Mouse (Mus musculus): ENCODE measurements around the gene Sbk3.
A peak's percentile ranks its signal among the peaks of the same experiment; 100 is the strongest.

Gene Sbk3

DNA sequence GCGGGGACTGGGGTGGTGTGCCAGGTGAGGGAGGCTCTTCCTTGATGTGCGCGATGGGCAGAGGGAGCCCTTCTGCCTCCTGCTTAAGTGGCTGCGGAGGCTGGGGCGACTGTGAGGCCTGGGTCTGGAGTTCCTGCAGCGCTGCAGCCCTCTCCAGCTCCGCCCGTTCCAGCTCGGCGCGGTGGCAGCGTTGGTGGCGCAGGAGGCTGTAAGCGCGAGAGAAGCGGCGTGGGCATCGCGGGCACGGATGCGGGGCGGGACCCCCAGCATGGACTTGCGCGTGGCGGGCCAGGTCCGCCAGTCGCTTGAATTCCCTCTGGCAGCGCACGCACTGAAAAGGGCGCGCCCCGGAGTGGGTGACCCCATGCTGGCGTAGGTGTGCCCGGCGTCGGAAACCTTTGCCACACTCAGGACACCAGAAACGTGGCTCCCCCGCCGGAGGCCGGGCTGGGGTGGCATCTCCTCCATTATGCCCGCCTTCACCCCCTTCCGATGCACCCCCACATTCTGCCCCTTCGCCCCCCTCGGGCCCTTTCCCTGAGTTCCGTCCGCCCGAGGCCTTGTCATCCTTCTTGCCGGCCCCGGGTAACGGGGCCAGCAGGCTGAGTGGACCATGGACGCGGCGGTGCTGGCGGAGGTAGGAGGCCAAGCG, 22.5 kb upstream of the Sbk3 start:
- no peak for DNase-seq (ENCODE audit: low spot score in 2 of 2)

DNA sequence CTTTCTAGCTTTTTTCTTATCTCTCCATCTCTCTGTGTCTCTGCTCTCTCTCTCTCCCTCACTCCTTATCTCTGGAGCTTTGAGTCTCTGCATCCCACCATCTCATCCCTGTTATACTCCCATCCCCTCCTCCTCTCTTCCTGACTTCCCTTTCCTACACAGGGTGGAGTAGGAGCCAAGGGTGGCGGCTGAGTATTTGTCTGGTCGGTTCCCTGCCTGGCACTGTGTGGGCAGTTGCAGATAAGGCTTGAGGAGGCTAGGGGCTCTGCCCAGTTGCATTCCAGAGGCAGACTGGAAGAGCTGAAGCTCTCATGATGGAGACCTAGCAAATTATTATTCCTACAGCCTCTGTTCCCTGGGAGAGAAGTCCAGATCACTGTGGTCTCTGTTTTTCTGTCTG, 17.3 kb upstream of the Sbk3 start:
- DNase-seq (ENCODE audit: low spot score in 2 of 2): no peak

DNA sequence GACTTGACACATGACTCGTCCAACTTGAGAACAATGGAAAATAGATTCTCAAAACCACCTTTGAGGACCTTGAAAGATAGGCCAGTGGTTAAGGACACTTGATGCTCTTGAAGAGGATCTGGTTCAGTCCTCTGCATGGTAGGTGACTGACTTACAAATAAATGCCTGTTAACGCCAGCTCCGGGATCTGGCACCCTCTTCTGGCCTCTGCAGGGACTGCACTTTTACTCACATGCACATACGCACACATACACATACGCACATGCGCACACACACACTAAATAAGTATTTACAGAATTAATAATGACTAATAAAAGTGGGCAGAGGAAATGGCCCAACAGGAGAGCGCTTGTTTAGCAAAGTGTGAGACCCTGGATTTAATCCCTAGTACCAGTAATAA, 5.9 kb upstream of the Sbk3 start:
- DNase-seq (ENCODE audit: low spot score in 2 of 2): no peak

DNA sequence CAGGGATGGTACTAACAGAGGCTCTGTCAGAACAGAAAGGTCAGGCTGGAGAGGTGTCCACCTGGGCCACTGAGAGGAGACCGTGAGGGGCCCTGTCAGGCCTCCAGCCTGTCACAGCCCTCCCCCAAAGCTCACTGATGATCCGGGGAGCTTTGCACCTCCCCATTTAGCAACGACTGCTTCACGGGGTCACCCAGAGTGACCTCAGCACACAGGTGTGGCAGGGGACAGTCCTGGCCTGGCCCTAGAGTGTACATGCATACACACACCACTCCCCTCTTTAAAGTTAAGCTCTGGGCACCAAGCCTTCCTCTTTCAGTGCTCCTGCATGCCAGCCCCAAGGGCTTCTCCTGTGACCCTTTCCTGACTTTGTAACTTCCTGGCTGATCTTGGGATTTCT, 4.5 kb upstream of the Sbk3 start:
- DNase-seq (ENCODE audit: low spot score in 2 of 2): no peak

DNA sequence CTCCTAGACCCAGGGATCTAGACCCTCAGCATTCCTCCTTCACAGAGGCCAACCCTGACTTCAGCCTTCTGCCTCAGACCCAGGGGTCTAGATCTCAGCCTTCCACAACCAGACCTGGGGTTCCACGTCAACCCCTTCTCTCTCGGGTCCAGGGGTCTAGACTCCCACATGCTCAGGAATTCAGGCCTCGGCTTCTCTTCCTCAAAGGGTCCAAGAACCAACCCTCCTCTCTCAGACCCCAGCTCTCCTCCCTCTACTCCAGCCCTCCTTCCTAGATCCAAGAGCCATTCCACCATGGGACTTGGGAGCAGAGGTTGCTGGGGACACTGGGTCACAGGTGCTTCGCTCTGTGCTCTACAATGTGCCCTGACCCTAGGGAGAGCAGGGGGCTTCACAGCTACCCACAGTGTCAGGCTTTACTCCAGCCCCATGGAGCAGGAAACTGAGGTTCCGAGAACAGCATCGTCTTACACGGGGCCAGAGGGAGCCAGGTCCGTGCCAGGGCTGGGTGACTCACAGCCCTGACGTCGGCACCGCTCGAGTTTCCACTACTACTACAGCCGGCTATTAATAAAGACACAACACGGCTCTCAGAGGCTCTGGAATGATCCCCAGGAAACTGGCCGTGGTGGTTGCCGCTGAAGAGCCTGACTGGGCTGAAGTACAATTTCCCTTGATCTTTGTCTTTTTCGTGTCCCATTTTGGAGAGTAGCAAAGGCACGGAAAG, 1.5 kb upstream of the Sbk3 start:
- no peak for DNase-seq (ENCODE audit: low spot score in 2 of 2)

DNA sequence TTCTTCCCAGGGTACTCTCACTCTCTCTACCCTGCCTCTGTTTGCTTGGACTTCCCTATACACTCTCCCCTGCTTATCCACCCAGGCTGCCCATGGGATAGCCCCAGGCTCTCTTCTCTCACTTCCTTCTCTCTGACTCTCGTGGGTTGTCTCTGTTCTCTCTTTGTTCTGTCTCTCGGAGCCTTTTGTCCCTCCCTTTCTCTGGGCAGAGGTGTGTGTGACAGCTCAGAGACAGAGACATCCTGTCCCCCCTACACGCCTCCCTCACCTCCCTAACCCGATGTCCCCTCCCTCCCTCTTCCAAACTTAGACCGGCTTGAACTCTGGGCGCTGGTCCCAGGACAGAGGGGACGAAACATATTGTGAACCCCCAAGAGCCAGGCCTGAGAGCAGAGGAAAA, 742 bp upstream of the Sbk3 start:
- no peak for DNase-seq (ENCODE audit: low spot score in 2 of 2)

DNA sequence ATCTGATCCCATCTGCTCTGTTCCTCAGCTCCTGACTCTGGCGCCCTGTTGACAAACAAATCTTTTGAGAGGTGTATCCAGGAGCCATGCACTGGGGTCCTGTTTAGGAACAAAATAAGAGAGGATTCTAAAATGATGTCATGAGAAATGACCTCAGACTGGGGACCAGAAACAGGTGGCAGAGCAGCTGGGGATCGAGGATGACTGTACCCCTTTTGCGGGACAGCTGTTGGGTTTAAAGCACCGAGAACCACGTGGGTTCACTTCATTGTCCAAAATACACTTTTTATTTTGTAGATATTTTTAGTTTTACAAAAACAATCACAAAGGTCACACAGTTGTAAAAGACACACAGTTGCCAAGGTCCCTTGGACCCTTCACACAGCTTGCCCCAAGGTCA, 6.0 kb downstream of the Sbk3 start:
- no peak for DNase-seq (ENCODE audit: low spot score in 2 of 2)

DNA sequence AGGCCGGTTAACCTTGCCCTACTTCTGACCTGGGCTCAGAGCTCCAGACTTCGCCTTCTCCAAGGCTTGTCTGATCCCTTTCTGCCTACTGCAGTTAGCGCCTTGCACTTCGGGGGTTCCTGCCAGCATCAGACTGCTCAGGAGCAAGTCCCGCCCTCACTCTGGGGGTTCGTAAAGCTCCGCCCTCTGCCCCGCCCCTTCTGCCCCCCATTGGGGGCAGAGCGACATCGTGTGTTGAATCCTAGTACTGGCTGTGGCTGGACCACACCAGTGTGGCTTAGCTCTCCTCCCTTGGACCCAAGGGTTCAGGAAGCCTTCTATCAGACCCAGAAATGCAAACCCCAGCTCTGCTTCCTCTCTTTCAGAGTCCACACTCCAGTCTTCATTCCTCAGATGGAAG, 6.7 kb downstream of the Sbk3 start, which contains the start of gene Sbk2:
Sbk2 (minus strand) TSS at position 135 of the 400 bp plus-strand sequence.
- peak; percentile 74 to 90 for DNase-seq (ENCODE audit: low spot score in 2 of 2)

DNA sequence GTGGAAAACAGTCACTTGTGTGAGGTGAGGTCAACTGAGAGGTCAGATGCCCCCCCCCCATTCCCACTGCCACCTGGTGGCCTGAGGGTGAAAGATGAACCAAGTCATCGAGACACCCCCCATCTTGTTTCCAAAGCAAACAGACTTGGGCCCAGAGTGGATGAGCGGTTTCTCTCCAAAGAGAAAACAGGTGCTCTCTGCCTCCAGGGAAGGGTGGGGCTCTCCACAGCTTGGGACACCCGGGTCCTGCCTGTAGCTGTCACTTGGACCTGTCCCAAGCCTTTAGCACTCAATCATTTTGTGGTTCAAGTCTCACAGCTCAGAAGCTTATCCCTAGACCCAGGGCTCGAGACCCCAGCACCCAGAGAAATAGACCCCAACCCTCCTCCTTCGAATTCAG, 7.4 kb downstream of the Sbk3 start:
- no peak for DNase-seq (ENCODE audit: low spot score in 2 of 2)

DNA sequence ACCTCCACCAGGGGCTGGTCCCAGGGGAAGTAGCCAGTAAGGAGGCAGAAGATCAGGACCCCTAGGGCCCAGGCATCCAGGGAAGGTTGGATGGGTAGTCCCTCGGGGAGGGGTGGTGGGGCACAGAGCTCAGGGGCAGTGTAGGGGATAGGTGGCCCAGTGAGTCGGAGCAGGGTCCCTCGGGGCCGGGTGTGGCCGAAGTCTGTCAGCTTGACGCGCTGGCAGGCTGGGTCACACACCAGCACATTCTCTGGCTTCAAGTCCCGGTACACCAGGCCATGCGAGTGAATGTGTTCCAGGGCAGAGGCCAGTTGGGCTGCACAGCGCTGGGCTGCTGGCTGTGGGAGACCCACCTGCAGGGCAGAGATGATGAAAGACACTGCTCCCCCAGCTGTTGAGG, 13.6 kb downstream of the Sbk3 start:
- DNase-seq (ENCODE audit: low spot score in 2 of 2): no peak

DNA sequence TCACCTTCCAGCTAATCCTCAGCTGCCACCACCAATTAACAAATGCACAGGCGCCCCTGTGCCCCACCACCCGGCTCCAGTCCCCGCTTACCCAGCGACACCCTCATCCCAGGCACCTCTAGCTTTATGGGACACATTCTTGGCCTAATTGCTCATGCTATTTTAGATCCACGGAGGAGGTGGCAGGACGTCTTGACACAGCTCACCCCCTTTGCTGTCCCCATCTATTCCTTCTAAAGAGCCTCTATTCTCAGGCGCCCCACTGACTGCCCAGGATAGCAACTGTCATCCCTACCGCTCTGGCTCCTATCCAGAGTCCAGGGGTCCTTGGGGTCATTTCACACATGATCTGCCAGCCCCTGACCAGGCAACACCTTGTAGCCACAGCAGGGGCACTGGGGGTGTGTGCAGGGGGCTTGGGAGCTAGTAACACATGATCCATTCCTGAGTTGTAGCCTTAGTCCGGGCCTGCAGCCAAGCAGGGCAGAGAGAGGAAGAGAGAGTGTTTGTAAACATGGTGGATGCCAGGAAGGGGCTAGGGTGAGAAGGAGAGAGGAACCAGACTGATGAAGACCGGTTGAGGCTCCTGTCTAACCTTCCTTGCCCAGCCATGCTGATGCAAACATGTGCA, 17.0 kb downstream of the Sbk3 start:
- no peak for DNase-seq (ENCODE audit: low spot score in 2 of 2)

DNA sequence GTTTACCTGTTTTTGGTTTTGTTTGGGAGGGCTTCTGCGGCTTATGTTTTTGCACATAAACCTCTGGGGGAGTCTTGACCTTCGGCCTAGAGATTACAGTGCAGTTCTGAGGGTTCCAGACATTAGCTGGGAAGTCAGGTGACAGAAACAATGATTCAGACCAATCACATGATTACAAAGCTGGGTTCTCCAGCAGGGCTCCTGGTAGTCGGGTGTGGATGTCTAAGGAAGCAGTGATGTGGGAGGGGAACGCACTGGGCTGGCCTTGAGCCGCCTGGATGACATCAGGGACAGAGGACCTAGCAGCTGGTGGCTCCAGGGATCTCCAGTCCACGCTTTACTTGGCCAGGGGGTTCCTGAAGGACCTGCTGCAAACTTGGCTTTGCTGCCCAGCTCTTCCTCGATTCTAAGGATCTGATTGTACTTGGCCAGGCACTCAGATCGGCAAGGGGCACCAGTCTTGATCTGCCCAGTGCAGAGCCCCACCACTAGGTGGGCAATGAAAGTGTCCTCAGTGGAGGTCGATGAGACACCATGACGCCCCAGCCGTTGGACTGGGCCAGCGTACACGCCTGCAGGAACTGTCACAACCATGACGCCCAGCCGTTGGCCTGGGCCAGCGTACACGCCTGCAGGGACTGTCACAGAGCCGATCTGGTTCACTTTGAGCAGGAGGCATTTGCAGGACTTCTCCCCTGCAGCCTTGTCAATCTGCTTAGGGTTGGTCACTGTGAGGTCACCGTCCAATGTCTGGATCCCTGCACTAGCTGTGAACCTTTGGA, 20.2 kb downstream of the Sbk3 start:
- no peak for DNase-seq (ENCODE audit: low spot score in 2 of 2)

DNA sequence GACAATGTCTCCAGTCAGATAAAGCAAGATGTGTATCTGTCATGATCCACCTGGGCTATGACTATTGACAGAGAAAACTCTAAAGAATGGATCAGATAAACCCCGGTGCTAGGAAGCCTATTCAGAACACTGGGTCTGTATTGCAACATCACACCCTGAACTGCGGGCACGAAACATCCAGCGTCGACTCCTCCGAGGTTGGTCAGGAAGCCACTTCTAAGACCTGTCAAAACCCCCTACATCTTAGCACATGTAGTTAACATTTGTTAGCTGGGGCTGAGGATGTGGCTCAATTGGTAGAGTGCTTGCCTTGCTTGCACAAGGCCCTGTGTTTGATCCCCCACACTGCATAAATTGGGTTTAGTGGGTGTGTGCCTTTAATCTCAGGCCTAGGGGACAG, 22.6 kb downstream of the Sbk3 start:
- DNase-seq (ENCODE audit: low spot score in 2 of 2): no peak

DNA sequence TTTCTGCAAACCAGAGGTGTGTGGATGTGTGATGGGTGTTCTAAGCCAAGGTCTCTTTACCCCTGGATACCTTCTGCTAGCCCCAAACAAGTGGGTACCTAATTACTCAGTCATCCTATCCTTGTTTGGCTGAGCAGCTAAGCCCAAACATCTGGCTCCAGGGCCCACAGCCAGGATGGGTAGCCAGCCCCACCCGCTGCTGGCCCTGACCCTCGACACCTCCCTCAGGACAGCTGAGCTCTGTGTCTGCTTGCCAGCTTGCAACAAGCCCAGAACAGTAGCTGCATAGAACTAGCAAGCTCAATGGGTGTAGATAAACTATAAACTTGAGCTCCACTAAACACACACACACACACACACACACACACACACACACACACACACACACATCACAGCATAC, 23.1 kb downstream of the Sbk3 start:
- DNase-seq (ENCODE audit: low spot score in 2 of 2): no peak

DNA sequence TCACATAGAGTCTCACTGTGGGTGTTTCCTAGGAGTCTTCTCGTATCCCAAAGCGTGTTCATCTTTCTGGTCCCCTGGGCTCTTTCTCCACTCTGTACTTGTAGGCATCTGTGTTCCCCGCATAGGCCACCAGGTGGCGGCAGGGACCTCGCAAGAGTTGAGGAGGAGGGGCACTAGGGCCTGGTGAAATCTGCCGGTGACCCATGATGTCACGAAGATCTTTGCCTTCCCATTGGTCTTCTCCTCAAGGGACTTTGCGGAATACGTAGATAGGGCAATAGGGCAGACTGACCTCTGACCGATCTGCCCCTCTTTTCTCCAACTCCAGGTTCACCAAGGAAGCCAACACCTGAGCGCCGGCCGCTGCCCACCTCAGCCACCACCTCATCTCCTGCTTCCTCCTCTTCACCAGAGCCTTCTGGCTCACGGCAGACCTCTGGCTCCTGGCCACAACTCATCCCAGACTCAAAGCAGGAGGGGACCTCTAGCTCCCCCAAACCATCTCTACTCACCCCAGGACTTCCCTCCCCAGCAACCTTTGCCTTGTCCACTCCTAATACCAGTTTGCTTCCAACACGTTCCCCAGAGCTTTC, 27.6 kb downstream of the Sbk3 start:
- peak; percentile 82 to 92 for DNase-seq (ENCODE audit: low spot score in 2 of 2)

DNA sequence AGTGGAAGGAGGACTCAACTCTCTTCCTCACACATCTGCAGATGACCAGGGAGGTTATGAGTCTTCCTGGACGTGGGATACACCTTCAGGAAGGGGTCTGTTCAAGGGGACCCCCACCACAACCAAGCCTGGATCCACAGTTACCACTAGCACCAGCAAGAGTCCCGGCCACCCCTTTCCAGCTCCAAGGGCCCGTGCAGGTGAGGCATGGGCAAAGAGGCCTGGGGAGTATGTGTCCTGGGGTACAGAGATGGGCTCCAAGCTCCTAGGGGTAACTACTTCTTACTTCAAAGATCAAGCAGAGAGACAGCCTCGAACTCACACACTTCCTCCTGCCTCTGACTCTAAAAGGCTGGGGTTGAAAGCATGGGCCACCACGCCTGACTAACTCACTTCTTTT, 28.3 kb downstream of the Sbk3 start:
- no peak for DNase-seq (ENCODE audit: low spot score in 2 of 2)

DNA sequence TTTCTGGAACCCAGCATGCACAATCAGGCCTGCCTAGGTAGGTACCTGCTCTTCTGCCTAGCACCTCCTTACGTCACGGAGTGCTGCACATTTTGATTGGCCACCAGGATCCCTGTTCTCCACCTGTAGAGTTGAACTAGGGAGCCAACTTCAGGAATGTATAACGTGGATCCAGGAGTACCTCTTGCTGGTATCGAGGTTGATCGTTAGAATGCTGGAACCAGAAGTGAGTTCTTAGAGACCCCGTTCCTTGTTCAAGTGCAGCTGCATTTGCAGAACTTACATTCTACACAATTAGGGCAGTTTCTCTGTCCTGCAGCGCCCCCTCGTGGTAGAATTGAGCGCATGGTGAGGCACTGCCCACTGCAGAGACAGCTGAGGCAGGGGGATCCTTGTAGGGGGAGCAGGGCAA, 30.9 kb downstream of the Sbk3 start:
- peak; percentile 63 to 88 for DNase-seq (ENCODE audit: low spot score in 2 of 2)

DNA sequence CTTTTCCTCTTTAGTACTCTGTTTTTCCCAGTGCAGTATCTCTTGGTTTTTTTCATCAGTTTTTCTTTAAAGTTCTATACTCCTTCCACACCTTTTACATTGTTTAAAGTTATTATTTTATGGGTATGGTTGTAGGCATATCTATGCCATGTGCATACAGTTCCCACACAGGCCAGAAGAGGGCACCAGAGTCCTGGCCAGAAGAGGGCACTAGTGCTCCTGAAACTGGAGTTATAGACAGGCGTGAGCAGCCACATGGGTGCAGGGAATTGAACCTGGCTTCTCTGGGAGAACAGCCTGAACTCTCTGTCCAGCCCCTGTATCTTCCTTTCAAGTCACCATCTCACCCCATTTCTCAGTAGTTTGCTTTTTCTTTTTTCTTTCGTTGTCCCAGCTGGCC, 32.5 kb downstream of the Sbk3 start:
- DNase-seq (ENCODE audit: low spot score in 2 of 2): peak; percentile 61 to 81

DNA sequence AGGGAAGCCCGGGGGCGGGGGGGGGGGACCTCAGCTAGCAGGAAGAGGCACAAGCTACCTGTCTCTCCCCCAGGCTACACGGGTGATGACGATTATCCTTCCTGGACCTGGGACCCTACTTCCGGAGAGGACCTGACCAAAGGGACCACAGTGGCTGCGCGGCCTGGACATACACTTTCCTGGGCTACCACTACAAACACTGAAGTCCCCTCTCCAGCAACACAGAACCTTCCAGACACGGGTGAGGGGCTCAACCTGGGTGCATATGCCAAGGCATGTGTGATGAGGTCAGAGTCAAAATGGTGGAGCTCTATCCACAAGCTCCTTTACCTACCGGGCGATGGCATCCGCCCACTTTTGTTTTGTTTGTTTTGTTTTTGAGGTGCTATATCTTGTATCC, 33.6 kb downstream of the Sbk3 start:
- DNase-seq (ENCODE audit: low spot score in 2 of 2): no peak

DNA sequence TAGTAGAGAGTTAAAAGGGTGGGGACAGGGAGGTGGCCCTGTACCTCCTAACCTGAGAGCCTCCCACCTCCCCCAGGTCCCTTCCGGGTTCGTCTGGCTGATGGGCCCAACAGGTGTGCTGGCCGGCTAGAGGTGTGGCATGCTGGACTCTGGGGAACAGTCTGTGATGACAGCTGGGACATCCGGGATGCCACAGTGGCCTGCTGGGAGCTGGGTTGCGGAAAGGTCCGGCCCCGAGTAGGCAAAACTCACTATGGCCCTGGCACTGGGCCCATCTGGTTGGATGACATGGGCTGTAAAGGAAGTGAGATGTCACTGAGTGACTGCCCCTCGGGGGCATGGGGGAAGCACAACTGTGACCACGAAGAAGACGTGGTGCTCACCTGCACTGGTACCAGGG, 34.1 kb downstream of the Sbk3 start:
- no peak for DNase-seq (ENCODE audit: low spot score in 2 of 2)

DNA sequence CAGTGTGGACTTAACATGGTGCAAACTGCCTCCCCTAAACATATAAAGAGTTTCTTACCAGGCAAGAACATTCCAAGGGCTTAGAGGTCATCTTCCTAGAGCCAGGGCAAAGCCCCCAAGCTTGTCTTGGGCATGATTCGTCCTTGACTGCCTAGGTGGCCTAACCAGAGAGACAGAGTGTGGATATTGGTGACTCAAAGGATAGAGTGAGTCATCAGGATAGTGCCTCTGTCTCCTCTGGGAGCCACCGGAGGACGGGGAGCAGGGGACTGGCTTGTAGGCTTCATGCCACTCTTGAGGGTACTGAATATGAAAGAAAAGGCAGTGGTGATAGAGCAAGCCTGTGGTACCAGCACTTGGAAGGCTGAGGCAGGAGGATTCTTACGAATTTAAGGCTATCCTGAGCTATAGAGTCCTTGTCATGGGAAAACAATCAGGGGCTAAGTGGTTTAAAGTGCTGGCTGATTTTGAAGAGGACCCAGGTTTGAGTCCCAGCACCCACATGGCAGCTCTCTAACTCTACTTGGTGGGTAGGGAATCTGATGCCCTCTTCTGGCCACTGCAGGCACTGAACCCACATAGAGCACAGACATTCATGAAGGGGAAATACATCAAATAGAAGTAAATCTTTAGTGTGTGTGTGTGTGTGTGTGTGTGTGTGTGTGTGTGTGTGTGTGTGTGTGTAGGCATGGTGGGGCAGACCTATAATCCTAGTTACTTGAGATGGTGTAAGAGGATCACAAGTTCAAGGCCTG, 36.6 kb downstream of the Sbk3 start:
- DNase-seq (ENCODE audit: low spot score in 2 of 2): no peak
